Mouse (Mus musculus) megakaryocyte-erythroid progenitor cell, adult 5-6 weeks (primary cell): Measurements from ENCODE around the gene Arhgap10. TPM values are rescaled to one million over a fixed set of nuclear protein-coding genes. Genes with fewer than 3 reads are reported as not detected.

Experiments
- ATAC-seq: replicated peaks from 2 replicates; pipeline ENCODE4 v1.8.0; 2016; ENCODE audit warnings: mild to moderate bottlenecking, inconsistent platforms; ENCODE audit not compliant: severe bottlenecking, poor library complexity, low FRiP score, low TSS enrichment
- total RNA-seq, 2 experiments: library from RNA; stranded (forward) in 1 of 2; stranded (reverse) in 1 of 2; fragments of 200-1000, 215-1000 nt in 1 of 2; fragments of >200 nt in 1 of 2; fragmentation: Nextera tagmentation in 1 of 2; gene quantifications; 2 replicates each; pipeline ENCODE4 v1.2.3; 2014 to 2017

Arhgap10 gene
- total RNA-seq, 2 experiments from 2014 or later: 13.3 to 18.2 TPM

DNA sequence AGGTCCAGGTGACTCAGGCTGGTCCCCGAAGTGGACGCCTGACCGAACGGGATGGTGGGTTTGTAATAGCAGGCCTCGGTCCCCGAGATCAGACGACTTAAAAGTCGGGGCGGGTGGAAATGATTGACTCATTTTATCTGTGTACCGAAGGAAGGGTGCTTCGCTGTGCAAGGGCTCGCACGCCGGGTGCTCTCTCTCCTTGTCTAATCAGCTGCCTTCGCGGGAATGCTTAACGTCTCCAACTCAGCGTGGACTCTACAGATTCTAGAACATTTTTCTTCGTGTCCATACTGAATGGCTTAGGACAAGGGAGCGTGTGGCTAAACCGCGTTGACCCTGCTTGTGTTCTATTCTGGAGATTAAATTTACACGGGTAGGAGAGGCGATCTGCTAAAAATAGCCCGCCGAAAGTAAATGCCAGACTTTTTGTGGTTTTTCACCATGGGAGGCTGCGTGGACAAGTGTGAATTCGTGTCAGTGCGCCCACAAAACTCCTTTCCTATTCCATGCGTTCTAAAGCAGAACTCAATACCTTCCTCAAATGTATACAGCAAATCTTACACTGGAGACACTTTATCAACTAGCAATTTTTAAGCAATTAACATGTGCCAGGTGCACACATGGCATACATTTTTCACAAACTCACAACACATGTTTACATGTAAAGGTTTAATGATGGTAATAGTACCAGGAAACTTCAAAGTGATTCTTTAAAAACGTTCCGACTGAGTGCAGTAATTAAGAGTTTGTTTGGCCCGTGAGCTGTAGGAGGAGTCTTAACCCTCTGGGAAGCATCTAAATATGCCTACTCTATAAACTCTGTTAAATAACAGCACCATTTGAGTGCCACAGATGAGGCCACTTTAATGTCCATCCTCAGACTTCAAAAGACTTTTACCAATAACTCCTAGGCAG is 705 bp upstream of the Arhgap10 start:
- ATAC-seq: peak; percentile 78

GRCm38 (mm10) chr8:77516845-77517244 is 908 bp downstream of the Arhgap10 start:
- no peak for ATAC-seq

GRCm38 (mm10) chr8:77515786-77516185 is 2.0 kb downstream of the Arhgap10 start:
- no peak for ATAC-seq

DNA sequence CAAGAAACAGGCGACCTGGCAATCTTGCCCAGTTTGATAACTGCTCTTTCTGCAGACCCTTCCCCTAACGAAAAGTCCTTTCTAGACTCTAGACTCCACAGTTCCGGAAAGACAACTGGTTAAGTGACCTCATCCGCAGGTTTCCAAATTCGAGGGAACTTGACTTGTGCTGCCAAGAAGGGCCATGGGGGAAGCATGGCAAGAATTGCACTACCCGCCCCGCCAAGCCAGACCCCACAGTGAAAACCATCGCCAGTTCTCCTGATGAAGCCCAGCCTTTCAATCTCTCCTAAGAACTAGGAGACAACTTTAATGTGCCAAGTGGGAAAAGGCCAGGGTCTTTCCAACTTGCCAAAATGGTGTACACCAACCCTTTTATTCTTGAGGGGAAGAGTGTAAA is 2.6 kb downstream of the Arhgap10 start:
- ATAC-seq: no peak

GRCm38 (mm10) chr8:77511750-77512493 is 5.8 kb downstream of the Arhgap10 start:
- ATAC-seq: no peak

DNA sequence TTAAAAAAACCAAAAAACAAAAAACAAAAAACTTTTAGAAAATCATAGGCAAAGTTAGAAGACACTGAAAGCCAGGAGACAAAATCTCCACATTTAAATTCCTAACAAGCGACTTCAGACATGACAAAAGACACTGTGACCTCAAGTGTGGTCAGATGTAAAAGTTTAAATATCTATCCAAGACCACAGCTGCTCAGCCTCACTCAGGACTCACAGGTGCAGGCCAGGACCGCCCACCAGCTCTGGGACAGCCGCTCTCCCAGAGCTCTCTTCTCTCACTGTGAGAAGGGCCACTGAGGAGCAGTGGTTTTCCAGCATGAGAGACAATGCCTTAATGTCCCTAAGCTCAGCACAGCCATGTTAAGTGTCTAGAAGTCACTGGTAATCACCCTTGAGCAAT is 7.3 kb downstream of the Arhgap10 start:
- ATAC-seq: no peak

DNA sequence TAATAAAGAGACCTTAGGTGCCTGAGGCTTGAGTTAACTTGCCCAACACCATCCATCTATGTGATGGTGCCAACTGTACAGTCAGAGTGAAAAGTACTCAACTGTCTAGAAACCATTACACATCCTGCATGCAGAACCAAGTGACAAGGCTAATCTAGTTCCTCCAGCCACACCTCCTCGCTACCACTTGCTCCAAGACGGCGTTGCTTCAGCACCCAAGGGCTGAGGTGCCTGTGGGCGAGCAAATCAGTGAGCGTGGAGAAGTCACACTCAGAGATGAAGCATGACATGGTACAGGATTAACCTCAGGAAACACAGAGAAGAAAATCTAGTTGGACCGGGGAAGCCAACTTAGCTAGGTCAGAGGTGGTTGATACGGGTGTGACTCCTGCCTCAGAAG is 8.7 kb downstream of the Arhgap10 start:
- ATAC-seq: peak; percentile 79

GRCm38 (mm10) chr8:77507510-77508035 is 10.2 kb downstream of the Arhgap10 start:
- ATAC-seq: no peak

DNA sequence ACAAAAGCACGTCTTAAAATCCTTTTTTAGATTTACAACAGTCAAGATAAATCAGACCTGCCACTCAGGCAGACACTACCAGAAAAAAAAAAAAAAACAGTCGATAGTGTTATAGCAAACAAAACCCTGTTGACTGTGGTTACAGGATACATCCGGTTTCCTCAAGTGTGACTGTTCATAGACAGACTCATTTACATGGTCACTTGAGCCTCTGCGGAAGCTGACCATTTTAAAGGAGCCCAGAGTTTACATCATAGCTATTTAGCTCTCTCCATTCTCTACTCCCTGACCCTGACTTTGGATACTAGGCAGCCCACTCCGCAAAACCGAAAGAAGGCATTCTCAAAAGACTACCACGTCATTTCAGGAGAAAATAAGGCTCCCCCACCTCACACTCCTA is 11.2 kb downstream of the Arhgap10 start:
- ATAC-seq: no peak

- no peak for ATAC-seq
These were observed 15.2 kb downstream of the Arhgap10 start for GRCm38 (mm10) chr8:77502547-77502946.

DNA sequence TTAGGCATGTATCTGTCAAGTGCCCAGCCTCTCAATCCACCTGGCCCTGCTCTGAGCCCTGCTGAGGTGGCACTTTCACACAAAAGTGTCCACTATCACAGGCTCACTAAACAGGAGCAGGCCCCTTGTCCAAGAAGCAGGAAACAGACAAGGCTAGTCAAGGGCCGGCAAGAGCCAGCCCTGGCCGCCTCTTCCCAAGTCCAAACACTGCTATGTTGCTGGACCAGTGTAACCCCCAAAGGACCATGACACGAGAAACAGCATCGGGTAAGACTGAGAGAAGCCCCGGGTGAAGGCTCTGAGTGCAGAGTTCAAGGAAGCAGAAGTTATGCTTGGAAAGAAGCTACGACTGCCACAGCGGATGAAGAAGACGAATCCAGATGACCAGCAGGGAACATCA is 16.6 kb downstream of the Arhgap10 start:
- ATAC-seq: no peak

DNA sequence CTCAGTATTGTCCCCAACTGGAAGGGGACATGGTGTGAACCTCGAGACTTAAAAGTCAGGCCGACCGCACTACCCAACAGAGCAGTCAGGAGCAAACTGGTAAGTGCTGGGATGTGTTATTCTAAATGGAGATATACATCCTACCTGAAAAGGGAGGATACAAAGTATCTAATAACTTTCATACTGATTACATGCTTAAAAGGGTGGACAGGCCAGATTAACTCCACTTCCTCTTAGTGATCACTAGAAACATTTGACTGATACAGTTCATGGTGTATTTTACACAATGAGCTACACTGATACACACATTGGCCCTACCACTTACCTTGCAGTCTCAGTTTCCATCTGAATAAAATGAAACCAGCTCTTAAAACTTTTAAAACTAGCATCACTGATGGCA is 17.5 kb downstream of the Arhgap10 start:
- no peak for ATAC-seq

DNA sequence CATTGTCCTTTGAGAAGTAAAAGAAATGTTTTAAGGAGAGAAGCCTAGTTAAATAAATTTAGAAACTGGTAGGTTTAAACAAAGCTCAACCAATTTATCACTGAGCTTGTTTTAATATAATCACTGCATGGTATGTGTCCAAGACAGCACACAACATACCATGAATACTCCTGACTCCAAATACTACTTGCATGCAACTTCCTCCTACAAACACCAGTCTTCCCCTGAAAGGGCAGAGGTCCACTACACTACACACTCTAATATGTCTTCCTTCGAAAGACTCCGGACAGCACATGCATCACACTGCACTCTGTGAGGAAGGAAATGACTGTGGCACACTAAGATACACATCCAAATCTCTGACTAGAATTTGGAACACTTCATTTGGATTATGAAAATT is 20.3 kb downstream of the Arhgap10 start:
- ATAC-seq: no peak

- no peak for ATAC-seq
These were observed 21.5 kb downstream of the Arhgap10 start for GRCm38 (mm10) chr8:77496253-77496652.

- ATAC-seq: no peak
These were observed 23.1 kb downstream of the Arhgap10 start for GRCm38 (mm10) chr8:77494376-77495328.

DNA sequence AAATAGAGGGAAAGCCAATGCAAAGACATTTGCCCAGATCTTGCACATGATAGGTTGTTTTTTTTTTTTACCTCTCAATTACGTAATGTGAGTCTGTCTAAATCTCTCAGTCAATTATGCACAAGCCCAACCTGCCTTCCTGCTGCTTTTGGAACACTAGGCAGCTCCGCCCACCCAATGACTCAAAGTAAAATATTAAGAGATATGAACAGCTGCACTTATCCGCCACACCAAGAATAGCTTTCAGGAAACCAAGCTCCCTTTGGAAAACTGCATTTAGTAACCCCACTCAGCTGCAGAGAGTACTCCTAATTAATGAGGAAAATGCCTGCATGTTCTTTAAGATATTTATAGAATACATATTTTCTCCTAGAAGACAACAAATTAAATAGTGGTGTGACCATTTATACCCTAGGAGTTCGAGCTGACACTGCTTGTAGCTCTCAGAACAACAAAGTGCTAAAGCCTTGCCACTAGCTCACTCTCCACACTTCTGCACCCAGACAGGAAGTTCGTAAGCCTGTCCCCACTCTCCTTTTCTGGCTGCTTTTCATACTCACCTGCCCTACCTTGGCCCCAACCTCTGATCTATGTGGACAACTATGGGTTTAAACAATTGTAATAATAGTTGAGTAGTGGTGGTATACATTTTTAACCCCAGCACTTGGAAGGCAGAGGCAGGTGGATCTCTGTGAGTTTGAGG is 25.2 kb downstream of the Arhgap10 start:
- peak; percentile 71 for ATAC-seq

GRCm38 (mm10) chr8:77491231-77491923 is 26.4 kb downstream of the Arhgap10 start:
- peak; percentile 77 for ATAC-seq

- ATAC-seq: no peak
These were observed 27.5 kb downstream of the Arhgap10 start for GRCm38 (mm10) chr8:77490095-77490781.
